Mouse (Mus musculus) spleen, adult 2 months (tissue): ENCODE measurements at regions not wholly inside any gene's neighbourhood (a gene's known extent, or its start where the extent isn't known, plus 50 kb on each side); places are given as distances from the start of the nearest gene placed in this dataset.

Experiments used
- CTCF ChIP-seq: fragments of 200-500 bp; IDR thresholded peaks from 2 replicates; pipeline ENCODE4 v1.5.1; 2011; ENCODE audit warnings: mild to moderate bottlenecking, inconsistent platforms; ENCODE audit not compliant: insufficient read depth, insufficient read length, insufficient replicate concordance; ENCODE audit errors: extremely low read depth
- POLR2A ChIP-seq: fragments of 200-500 bp; IDR thresholded peaks from 2 replicates; pipeline ENCODE4 v1.6.1; 2011; ENCODE audit warnings: low read depth, low read length, inconsistent platforms

DNA sequence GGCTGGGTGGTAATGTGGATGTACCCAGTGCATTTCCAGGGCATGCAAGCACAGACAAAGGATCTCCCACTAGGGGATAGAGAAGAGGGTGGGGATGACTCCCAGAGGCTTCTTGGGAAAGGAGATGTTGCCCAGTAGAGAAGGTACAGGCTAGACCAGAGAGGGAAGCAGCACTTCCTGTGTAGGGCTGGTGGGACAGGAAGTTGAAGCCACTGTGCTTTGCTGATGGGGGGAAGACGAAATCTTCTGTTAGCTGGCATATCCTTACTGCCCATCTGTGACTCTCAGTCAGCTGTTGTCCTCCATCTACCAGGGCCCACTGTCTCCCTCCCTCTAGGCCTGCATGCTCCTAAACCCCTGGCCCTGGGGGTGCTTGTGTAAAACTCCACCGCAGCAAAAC is 180.2 kb downstream of the Wdr11 start:
- no peak for TF ChIP-seq CTCF
- TF ChIP-seq POLR2A, result no peak
